Mouse (Mus musculus): ENCODE results near the gene Mgat4c.
"Not testable (repeated sequence)": the region's sequence is repeated elsewhere in the genome, so short reads cannot be mapped to it uniquely, and the experiment has no call there.

Gene Mgat4c

GRCm38 (mm10) chr10:102127340-102127739 lies 446.1 kb downstream of the Mgat4c start:
- no peak for DNase-seq (ENCODE audit: inconsistent ontology term)

GRCm38 (mm10) chr10:102154865-102155264 lies 473.6 kb downstream of the Mgat4c start:
- DNase-seq (ENCODE audit: inconsistent ontology term) = peak; percentile 8

DNA sequence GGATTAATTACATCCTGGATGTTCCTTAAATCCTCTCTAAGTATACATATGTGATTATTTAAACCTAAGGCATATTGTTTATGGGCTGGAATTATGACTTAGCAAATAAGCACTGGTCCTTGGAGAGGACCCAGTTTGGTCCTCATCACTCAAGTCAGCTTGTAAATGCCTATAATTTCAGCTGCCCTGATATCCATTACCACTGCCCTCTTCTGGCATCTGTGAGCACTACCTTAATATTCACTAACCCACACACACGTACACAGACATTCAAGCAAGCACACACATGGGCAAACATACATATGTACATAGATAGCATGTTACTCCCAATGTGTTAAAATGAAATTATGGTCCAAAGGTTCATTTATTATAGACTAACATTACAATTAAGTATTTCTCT lies 474.6 kb downstream of the Mgat4c start:
- DNase-seq (ENCODE audit: inconsistent ontology term) = no peak

DNA sequence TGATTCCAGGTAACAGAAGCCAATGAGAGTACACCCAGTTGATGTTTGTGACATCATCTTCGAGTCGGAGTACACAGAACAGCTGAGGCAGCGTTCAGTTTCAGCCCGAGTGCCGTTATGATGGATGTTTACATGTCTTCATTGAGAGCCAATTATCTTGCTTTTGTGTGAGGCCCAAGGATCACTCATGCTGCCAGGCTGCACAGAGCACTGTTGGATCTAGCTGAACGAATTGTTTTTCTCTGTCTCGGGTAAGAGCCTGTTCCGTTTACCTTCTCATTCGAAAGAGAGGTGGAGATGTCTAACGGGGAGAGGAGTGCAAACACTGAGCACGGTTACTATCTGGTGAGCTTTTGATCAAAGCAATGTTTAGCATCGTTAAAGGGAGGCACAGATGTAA lies 477.5 kb downstream of the Mgat4c start:
- DNase-seq (ENCODE audit: inconsistent ontology term) = peak; percentile 32

DNA sequence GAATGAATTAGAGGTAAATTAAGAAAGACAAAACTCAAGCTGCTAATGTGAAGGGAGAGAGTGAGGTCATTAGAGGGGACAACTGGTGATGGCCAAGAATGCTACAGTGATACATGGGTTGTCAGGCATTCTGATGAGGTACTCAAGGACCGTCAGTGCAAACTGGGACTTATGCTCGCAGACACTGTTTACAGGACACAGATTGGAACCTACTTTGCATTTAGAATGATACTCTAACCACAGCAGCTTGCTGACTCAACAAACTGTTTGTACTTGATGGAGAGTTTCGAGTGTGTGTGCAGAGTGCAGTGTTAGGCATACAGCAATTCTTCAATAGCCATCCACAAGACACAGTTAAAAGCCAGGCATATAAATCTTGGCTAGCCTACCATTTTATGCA lies 503.4 kb downstream of the Mgat4c start:
- DNase-seq (ENCODE audit: inconsistent ontology term) = no peak

- no peak for DNase-seq (ENCODE audit: inconsistent ontology term)
Observed at GRCm38 (mm10) chr10:102191646-102192045, 510.4 kb downstream of the Mgat4c start.

DNA sequence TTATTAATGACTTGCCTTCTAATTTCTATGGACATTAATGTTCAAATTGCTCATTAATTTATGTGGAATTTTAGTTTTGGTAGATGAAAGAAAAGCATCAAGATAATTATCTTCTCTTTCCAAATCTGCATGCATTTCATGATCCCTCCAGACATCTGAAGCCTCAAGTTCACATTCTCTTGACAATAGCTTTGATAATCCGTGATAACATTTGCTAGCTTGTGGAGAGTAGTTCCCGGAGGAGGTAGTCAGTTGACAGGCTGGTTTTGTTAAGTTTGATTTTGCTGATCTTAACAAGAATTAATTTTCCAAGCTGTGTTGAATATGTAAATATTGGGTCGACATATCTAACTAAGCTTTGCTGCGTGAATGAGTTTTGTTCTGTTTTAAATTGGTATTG lies 515.6 kb downstream of the Mgat4c start:
- DNase-seq (ENCODE audit: inconsistent ontology term) = peak; percentile 4

- DNase-seq (ENCODE audit: inconsistent ontology term) = no peak
Observed at GRCm38 (mm10) chr10:102238558-102239211, 557.4 kb downstream of the Mgat4c start.

- DNase-seq (ENCODE audit: inconsistent ontology term) = no peak
Observed at GRCm38 (mm10) chr10:102243897-102244296, 562.6 kb downstream of the Mgat4c start.

- peak; percentile 28 for DNase-seq (ENCODE audit: inconsistent ontology term)
Observed at GRCm38 (mm10) chr10:102244601-102245000, 563.3 kb downstream of the Mgat4c start.

DNA sequence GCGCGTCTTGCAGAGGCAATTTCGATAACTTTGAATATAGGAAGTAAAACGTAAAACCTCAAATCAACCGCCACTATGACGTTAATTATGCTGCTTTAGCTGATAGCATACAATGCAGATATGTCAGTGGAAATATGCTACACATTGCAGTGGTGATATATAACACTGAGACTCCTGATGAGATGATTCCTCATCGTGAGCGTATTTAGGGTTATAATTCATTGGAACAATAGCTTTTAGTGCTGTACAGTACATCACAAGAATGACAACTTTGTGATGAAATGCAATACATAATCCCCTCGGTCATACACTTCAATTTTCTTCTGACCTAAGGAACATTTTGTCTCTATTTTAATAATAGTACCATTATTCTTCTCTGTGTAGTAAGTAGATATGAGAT lies 564.0 kb downstream of the Mgat4c start:
- no peak for DNase-seq (ENCODE audit: inconsistent ontology term)

DNA sequence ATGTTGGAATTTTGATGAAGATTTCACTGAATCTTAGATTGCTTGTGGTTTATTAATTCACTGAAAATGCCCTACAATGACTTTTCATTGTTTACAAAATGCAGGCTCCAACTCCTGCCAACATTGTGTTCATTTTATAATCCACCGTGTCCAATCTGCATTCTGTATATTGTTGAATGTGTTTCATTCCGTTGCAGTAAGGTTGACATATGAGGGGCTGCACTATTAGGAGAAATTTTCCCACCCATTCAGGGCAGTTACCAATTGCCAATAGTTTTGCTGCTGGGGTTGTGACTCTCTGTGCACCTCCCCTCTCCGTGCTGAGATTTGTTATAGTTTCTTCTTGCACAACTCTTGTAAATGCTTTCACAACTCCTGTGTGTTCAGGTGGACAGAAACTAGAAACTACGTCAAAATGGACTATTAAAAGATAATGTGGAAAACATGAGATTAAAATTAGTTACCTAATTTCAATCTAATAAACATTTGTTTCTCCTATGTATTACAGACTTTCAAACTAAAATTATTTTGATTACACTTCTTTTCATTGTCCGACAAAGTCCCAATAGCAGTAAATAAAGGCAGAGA lies 627.7 kb downstream of the Mgat4c start:
- no peak for DNase-seq (ENCODE audit: inconsistent ontology term)

DNA sequence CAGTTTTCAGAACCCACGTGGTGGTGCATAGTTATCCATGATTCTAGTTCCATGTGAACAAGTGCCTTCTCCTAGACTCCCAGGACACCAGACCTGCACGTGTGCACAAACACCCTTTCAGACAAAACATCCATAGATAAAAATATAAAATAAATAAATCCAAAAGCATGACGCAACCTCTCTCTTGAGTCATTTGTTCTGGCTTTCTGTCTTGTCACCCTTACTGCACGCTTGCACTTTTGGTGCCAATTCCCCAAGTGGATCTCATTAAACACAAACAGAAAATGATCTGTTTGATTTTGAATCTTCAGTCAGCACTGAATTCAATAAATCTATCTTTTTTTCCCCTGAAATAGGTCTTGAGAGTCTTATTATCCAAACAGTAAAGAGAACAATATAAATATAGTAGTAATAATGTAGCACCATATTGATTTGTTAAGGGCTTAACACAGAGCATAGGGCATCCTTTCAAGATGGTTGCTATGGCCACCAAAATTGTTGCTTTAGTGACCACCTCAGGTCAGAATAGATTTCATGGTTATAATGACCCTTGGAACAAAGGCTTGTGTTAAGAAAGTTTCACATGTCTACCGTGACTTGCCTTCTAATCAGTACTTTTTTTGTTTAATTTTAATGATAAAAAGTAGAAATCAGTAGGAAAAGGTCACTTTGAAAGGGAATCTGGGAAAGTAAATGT lies 684.5 kb downstream of the Mgat4c start:
- DNase-seq (ENCODE audit: inconsistent ontology term) = no peak

DNA sequence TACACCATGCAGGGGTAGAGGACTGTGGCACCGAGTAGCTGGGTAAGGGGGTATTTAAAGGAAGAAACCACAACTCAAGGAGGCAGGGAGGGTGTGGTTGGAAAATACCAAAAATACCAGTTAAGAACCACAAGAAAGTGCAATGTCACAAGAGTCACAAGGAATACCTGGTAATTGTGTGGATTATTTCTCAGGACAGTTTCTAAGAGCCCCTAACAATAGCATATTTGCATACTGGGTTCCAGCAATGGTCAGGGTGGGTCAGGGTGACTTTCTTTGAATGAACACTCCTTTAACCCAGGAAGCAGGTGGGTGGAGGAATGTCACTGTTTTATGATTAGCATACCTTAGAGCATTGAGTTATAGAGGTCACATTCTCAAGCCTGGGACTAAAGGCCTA lies 689.3 kb downstream of the Mgat4c start:
- no peak for DNase-seq (ENCODE audit: inconsistent ontology term)

GRCm38 (mm10) chr10:102372111-102372510 lies 690.8 kb downstream of the Mgat4c start:
- DNase-seq (ENCODE audit: inconsistent ontology term) = no peak

GRCm38 (mm10) chr10:102374061-102374460 lies 692.8 kb downstream of the Mgat4c start:
- no peak for DNase-seq (ENCODE audit: inconsistent ontology term)

GRCm38 (mm10) chr10:102377377-102377776 lies 696.1 kb downstream of the Mgat4c start:
- DNase-seq (ENCODE audit: inconsistent ontology term) = no peak

DNA sequence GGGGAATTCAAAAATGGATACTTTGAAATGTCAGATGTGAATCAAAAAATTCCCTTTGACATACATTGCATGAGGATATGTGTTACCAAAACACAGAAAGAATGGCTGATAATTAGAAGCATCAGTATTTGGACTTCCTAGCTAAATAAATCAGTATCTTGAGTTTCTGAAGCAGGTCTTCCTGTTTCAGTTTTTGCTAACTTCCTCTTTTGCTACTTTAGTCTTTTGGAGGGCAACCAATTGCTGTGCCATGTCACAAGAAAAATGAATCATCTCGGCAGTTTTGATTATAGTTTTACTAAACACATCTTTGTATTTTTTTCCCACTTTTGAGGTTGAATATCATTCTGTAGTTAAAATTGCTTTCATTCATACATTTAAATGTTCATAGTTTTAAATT lies 707.9 kb downstream of the Mgat4c start:
- no peak for DNase-seq (ENCODE audit: inconsistent ontology term)

GRCm38 (mm10) chr10:102417654-102418272 lies 736.5 kb downstream of the Mgat4c start:
- DNase-seq (ENCODE audit: inconsistent ontology term) = peak; percentile 23

DNA sequence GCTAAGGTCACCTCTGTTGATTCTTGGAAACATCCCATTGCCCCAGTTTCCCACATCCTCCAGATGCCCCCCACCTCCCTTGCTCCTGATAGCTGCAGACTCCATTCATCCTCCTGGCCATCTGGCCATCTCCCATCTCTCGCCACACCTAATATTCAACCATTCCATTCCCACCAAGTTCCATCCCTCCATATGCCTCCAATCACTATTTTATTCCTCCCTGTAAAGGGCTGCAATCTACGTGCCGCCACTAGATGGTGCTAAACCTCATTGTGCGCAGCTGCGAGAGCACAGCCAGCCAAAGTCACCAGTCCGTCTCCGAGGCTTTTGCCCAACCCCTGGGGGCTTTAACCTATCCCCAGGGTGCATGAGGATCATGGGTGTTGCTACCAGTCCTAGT lies 753.8 kb downstream of the Mgat4c start:
- DNase-seq (ENCODE audit: inconsistent ontology term) = not testable (repeated sequence)

GRCm38 (mm10) chr10:102435467-102435866 lies 754.2 kb downstream of the Mgat4c start:
- DNase-seq (ENCODE audit: inconsistent ontology term) = not testable (repeated sequence)
